Mouse (Mus musculus): ENCODE results near the gene Grin2a. TPM values are rescaled to one million over a fixed set of nuclear protein-coding genes. Genes with fewer than 3 reads are reported as not detected.

The Grin2a gene
- polyA plus RNA-seq, 1 experiment from 2014 or later = 0.06 TPM

DNA sequence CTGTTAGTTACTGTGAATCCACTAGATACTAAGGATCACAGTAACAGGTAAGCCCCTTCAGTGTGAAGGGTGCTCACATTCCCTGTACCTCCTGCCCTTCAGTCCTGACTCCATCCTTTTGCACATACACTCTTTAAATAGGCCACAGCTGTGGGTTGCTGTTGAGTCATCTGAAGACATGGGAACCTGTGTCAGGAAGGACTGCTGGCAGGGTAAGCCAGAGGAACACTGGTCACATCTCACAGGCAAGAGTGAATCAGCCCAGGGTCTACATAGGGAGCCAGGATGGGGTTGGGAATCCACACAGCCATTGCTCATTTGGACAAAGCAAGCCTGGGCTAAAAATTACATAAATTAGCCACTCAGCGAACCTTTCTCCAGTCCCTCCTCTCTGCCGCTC, 392.8 kb downstream of the Grin2a start:
- H3K27ac ChIP-seq (ENCODE audit: low read length) = no peak overlapping the region
- no peaks in the 10 kb centered on the region for H3K36me3 ChIP-seq (ENCODE audit: insufficient read depth, low read length)
- no peak overlapping the region for H3K9ac ChIP-seq (replicated peaks; ENCODE audit: low read length)
- H3K4me1 ChIP-seq (ENCODE audit: insufficient read depth, low read length) = no peaks in the 10 kb centered on the region
- no peaks in the 10 kb centered on the region for H3K9me3 ChIP-seq (ENCODE audit: low read length)
- H3K4me3 ChIP-seq (ENCODE audit: low read length) = no peak overlapping the region
- H3K27me3 ChIP-seq (ENCODE audit: insufficient read depth, low read length) = no peaks in the 10 kb centered on the region
- WGBS = 75% methylated on average over 2 of the region's 2 CpGs
- H3K4me2 ChIP-seq (replicated peaks; ENCODE audit: low read depth, low read length) = no peak overlapping the region
- ATAC-seq (ENCODE audit: low FRiP score, low TSS enrichment) = no peak

DNA sequence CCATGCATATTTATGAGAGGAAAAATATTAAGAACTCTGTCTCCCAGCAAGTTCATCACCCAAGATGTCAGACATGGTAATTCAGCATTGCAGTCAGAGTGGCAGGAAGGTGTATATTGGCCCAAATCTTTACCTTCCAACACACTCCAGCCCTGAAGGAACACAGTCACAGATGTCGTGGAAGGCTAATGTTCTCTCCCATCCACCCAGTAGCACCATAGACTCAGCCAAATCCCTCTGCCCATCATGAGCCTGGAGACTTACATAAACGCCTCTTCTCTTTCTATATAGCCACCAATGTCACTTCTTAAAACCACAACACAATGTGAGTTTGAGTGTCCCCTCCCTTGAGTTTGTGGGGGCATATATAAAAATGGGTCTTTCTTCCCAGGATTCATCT, 406.2 kb downstream of the Grin2a start:
- Histone ChIP-seq H3K4me2 (replicated peaks; ENCODE audit: low read depth, low read length) (no peak overlapping the region), H3K4me3 (ENCODE audit: low read length) (no peak overlapping the region), H3K27me3 (ENCODE audit: insufficient read depth, low read length) (no peaks in the 10 kb centered on the region), H3K9me3 (ENCODE audit: low read length) (no peaks in the 10 kb centered on the region), H3K27ac (ENCODE audit: low read length) (no peak overlapping the region), H3K36me3 (ENCODE audit: insufficient read depth, low read length) (no peaks in the 10 kb centered on the region), H3K4me1 (ENCODE audit: insufficient read depth, low read length) (no peaks in the 10 kb centered on the region), H3K9ac (replicated peaks; ENCODE audit: low read length) (no peak overlapping the region)
- no peak for ATAC-seq (ENCODE audit: low FRiP score, low TSS enrichment)
- 76% methylated on average over 2 of the region's 2 CpGs for WGBS

DNA sequence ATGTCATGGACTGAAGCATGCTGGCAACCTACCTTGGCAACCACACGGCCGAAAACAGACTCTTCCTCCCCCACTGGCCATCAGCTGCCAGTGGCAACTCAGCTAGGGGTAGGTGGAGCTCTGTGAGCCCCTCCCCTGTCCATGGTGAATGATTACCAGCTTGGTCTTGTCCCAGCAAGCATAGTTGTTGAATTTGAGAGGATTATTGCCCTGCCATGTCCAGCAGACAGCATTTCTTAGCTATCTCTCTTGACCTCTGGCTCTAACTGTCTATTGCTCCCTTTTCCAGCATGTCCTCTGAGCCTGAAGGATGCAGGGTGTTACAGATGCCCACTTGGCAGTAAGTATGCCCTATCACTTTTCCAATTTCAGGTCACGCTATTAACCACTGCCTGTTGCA, 406.9 kb downstream of the Grin2a start:
- no peak overlapping the region for H3K4me2 ChIP-seq (replicated peaks; ENCODE audit: low read depth, low read length)
- ATAC-seq (ENCODE audit: low FRiP score, low TSS enrichment) = no peak
- H3K36me3 ChIP-seq (ENCODE audit: insufficient read depth, low read length) = no peaks in the 10 kb centered on the region
- H3K4me3 ChIP-seq (ENCODE audit: low read length) = no peak overlapping the region
- 68% methylated on average over 3 of the region's 3 CpGs for WGBS
- H3K9me3 ChIP-seq (ENCODE audit: low read length) = no peaks in the 10 kb centered on the region
- no peaks in the 10 kb centered on the region for H3K27me3 ChIP-seq (ENCODE audit: insufficient read depth, low read length)
- H3K4me1 ChIP-seq (ENCODE audit: insufficient read depth, low read length) = no peaks in the 10 kb centered on the region
- no peak overlapping the region for H3K27ac ChIP-seq (ENCODE audit: low read length)
- no peak overlapping the region for H3K9ac ChIP-seq (replicated peaks; ENCODE audit: low read length)

DNA sequence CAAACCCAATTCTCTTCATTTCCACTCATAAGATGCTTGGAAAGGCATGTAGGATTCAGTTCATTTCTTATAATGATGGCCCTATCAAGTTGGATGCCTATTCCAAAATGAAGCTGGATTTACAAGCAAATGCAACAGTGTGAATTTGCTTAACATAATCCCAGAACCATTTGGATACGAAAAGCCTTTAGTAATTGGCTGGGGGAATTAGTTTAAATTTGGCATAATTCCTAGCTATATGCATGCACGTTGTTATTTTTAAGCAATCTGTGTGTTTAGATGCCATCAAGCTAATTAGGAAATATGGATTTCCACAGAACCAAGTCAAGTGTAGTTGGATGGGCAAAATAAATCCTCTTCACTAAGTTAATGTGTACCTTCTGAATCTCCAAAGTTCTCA, 411.4 kb downstream of the Grin2a start:
- no peaks in the 10 kb centered on the region for H3K9me3 ChIP-seq (ENCODE audit: low read length)
- no peaks in the 10 kb centered on the region for H3K36me3 ChIP-seq (ENCODE audit: insufficient read depth, low read length)
- WGBS = 83% methylated on average over 2 of the region's 2 CpGs
- H3K27ac ChIP-seq (ENCODE audit: low read length) = no peak overlapping the region
- ATAC-seq (ENCODE audit: low FRiP score, low TSS enrichment) = no peak
- no peaks in the 10 kb centered on the region for H3K27me3 ChIP-seq (ENCODE audit: insufficient read depth, low read length)
- no peak overlapping the region for H3K4me3 ChIP-seq (ENCODE audit: low read length)
- no peaks in the 10 kb centered on the region for H3K4me1 ChIP-seq (ENCODE audit: insufficient read depth, low read length)
- H3K9ac ChIP-seq (replicated peaks; ENCODE audit: low read length) = no peak overlapping the region
- H3K4me2 ChIP-seq (replicated peaks; ENCODE audit: low read depth, low read length) = no peak overlapping the region

DNA sequence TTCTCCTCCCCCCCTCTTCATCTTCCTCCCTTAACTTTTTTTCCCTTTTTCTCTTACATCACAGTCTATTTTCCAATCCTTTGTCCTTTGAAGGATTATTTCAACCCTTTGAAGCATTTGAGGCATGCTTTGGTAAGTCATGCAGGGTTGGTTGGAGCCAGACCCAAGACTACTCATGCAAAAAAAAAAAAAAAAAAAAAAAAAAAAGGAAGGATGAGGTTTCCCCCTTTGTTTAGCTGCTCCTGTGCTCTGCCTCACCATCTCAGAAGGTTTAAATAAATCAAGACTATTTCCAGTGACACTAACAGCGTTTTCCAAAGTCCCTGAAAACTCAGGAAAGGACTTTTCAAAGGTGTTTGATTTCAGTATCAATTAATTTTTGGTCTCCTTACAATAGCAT, 423.6 kb downstream of the Grin2a start:
- 22% methylated on average over 1 of the region's 1 CpGs for WGBS
- no peak overlapping the region for H3K4me2 ChIP-seq (replicated peaks; ENCODE audit: low read depth, low read length)
- no peak for ATAC-seq (ENCODE audit: low FRiP score, low TSS enrichment)
- H3K27ac ChIP-seq (ENCODE audit: low read length) = no peak overlapping the region
- no peaks in the 10 kb centered on the region for H3K9me3 ChIP-seq (ENCODE audit: low read length)
- H3K4me3 ChIP-seq (ENCODE audit: low read length) = no peak overlapping the region
- no peaks in the 10 kb centered on the region for H3K27me3 ChIP-seq (ENCODE audit: insufficient read depth, low read length)
- no peaks in the 10 kb centered on the region for H3K36me3 ChIP-seq (ENCODE audit: insufficient read depth, low read length)
- no peak overlapping the region for H3K9ac ChIP-seq (replicated peaks; ENCODE audit: low read length)
- H3K4me1 ChIP-seq (ENCODE audit: insufficient read depth, low read length) = no peaks in the 10 kb centered on the region

DNA sequence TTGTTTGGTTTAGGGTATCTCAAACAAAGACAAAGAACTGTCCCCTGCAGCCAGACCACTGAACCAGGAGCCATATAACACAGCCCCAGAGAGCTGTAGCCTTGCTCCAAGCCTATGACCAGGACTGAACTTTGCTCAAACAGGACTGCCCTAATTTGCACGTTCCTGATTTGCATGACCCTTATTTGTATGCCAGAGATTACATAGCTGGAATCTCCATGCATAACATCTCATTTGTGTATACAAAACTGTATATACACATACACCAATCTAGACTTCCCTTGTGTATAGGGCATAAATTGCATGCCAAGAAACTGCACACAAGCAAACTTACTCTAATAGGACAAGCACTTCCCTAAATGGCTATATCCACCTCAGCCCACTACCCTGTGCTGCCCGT, 428.1 kb downstream of the Grin2a start:
- Histone ChIP-seq H3K4me1 (ENCODE audit: insufficient read depth, low read length) (no peaks in the 10 kb centered on the region), H3K4me3 (ENCODE audit: low read length) (no peak overlapping the region), H3K36me3 (ENCODE audit: insufficient read depth, low read length) (no peaks in the 10 kb centered on the region), H3K9ac (replicated peaks; ENCODE audit: low read length) (no peak overlapping the region), H3K27ac (ENCODE audit: low read length) (no peak overlapping the region), H3K4me2 (replicated peaks; ENCODE audit: low read depth, low read length) (no peak overlapping the region), H3K9me3 (ENCODE audit: low read length) (no peaks in the 10 kb centered on the region), H3K27me3 (ENCODE audit: insufficient read depth, low read length) (no peaks in the 10 kb centered on the region)
- 47% methylated on average over 2 of the region's 2 CpGs for WGBS
- ATAC-seq (ENCODE audit: low FRiP score, low TSS enrichment) = no peak

DNA sequence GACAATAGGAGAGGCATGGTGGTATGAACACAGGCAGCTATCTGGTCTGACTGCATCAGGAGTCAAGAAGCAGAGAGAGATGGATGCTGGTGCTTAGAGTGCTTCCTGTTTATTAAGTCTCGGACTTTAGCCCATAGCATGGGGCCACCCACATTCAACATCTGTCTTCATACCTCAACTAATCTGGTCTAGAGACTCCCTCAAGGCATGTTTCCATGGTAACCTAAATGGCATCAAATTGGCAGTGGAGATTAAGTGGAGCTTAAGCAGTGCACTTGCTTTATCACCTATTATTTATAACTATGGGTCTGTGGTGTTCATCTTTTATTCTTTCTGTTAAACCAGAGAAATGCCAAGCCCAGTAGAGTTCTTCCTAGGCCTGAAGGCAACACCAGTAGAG, 433.5 kb downstream of the Grin2a start:
- Histone ChIP-seq H3K4me3 (ENCODE audit: low read length) (no peak overlapping the region), H3K4me2 (replicated peaks; ENCODE audit: low read depth, low read length) (no peak overlapping the region), H3K27ac (ENCODE audit: low read length) (no peak overlapping the region), H3K4me1 (ENCODE audit: insufficient read depth, low read length) (no peaks in the 10 kb centered on the region), H3K9me3 (ENCODE audit: low read length) (no peaks in the 10 kb centered on the region), H3K27me3 (ENCODE audit: insufficient read depth, low read length) (no peaks in the 10 kb centered on the region), H3K36me3 (ENCODE audit: insufficient read depth, low read length) (no peaks in the 10 kb centered on the region), H3K9ac (replicated peaks; ENCODE audit: low read length) (no peak overlapping the region)
- 37% methylated on average over 1 of the region's 1 CpGs for WGBS
- no peak for ATAC-seq (ENCODE audit: low FRiP score, low TSS enrichment)

DNA sequence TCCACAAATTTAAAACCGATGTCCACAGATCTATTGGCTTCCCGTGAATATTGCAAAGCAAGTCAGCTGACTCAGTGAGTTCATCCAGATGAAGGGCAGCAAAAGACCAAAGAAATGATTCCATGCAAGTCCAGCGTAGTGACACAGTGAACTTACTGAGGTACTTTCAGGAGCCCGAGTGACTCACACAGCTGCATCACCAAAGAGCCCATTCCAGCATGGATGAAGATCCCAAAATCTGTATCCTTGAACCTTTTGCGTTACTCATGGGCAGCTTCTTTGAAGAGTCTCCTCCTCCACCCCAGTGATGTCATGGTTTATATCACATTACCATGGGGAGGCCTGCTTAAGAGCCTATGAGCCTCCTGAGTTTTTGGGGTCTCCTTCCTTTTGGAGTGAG, 460.2 kb downstream of the Grin2a start:
- H3K4me3 ChIP-seq (ENCODE audit: low read length) = no peak overlapping the region
- ATAC-seq (ENCODE audit: low FRiP score, low TSS enrichment) = no peak
- WGBS = 87% methylated on average over 5 of the region's 5 CpGs

DNA sequence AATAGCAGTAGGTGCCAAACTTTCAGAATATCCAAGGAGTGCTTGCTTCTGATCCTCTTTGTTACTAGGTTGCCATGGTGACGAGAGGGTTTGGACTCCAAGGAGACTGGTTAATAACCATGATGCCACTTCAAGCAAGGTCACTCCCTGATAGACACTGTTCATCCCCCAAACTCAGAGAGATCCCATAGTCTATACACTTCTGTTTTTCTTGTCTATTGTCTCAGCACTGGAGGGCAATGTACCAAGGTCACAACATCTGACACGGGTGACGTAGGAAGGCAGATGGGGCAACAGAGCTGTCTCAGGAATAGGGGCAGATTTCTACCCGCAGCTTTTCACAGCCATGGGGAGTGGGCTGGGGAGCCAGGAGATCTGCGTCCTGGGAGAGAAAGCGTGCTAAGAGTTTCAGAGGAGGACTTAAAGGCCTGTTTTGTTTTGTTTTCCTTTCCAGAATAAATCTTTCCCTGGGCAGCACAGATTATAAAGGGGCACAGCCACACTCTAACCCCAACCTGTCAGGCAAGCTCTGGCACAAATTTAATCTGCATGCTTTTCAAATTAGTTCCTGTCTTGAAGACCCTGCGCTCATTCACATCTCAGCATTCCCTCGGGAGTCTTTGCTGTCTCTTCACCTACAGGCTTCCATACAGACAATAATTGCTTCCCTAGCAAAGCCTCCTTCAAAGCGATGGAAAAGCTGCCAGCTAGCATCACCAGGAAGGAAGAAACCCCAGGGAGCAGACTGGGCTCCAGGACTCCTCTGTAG, 461.6 kb downstream of the Grin2a start:
- H3K9ac ChIP-seq (replicated peaks; ENCODE audit: low read length) = no peak overlapping the region
- no peaks in the 10 kb centered on the region for H3K9me3 ChIP-seq (ENCODE audit: low read length)
- WGBS = 59% methylated on average over 9 of the region's 9 CpGs
- H3K4me3 ChIP-seq (ENCODE audit: low read length) = no peak overlapping the region
- H3K4me1 ChIP-seq (ENCODE audit: insufficient read depth, low read length) = no peaks in the 10 kb centered on the region
- H3K27ac ChIP-seq (ENCODE audit: low read length) = no peak overlapping the region
- no peaks in the 10 kb centered on the region for H3K36me3 ChIP-seq (ENCODE audit: insufficient read depth, low read length)
- H3K27me3 ChIP-seq (ENCODE audit: insufficient read depth, low read length) = no peaks in the 10 kb centered on the region
- ATAC-seq (ENCODE audit: low FRiP score, low TSS enrichment) = no peak
- no peak overlapping the region for H3K4me2 ChIP-seq (replicated peaks; ENCODE audit: low read depth, low read length)

More for the DNA sequence above, 460.2 kb downstream of the Grin2a start:
- Histone ChIP-seq H3K4me1 (ENCODE audit: insufficient read depth, low read length) (no peaks in the 10 kb centered on the region), H3K36me3 (ENCODE audit: insufficient read depth, low read length) (no peaks in the 10 kb centered on the region), H3K9me3 (ENCODE audit: low read length) (no peaks in the 10 kb centered on the region), H3K4me2 (replicated peaks; ENCODE audit: low read depth, low read length) (no peak overlapping the region), H3K9ac (replicated peaks; ENCODE audit: low read length) (no peak overlapping the region), H3K27ac (ENCODE audit: low read length) (no peak overlapping the region), H3K27me3 (ENCODE audit: insufficient read depth, low read length) (no peaks in the 10 kb centered on the region)

DNA sequence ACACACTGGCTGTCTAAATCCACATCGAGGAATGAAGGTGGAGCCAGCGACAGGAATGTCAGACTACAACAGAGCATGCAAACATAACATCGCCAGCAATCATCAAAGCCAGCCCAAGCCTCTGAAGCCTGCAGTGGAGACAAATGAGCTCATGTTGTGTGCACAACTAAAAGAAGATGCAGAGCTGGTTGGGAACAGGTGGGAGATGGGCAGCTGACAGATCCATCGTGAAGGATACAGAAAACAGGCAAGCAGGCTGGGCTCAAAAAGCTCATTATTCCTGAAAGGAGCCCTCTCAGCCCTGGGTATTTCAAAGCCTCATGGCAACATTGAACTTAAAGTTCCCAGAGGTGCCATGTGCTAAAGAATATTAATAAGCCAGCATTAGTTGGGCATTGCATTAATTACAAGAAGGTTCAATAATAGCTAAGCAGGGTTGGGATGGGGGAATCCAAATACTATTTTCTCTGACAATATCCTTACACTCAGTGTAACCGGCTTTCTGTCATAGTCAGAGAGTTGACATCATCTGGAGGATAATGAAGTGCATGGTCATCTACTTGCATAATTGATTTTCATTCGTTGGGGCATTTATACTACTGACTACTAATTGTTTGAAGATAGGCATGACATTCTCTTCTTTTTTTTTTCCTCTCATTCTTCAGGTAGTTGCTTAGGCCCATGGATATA, 462.4 kb downstream of the Grin2a start:
- H3K36me3 ChIP-seq (ENCODE audit: insufficient read depth, low read length) = no peaks in the 10 kb centered on the region
- no peak for ATAC-seq (ENCODE audit: low FRiP score, low TSS enrichment)
- no peak overlapping the region for H3K27ac ChIP-seq (ENCODE audit: low read length)
- H3K9ac ChIP-seq (replicated peaks; ENCODE audit: low read length) = no peak overlapping the region
- no peaks in the 10 kb centered on the region for H3K9me3 ChIP-seq (ENCODE audit: low read length)
- H3K4me2 ChIP-seq (replicated peaks; ENCODE audit: low read depth, low read length) = no peak overlapping the region
- H3K27me3 ChIP-seq (ENCODE audit: insufficient read depth, low read length) = no peaks in the 10 kb centered on the region
- no peaks in the 10 kb centered on the region for H3K4me1 ChIP-seq (ENCODE audit: insufficient read depth, low read length)
- WGBS = 86% methylated on average over 6 of the region's 6 CpGs
- H3K4me3 ChIP-seq (ENCODE audit: low read length) = no peak overlapping the region
